Mouse (Mus musculus) heart, postnatal 25 days (tissue): ENCODE data around the gene Ypel1. TPM values are rescaled to one million over a fixed set of nuclear protein-coding genes. Genes with fewer than 3 reads are reported as not detected.

Experiments used
- DNase-seq: peaks from one replicate; pipeline ENCODE4 v3.0.0; 2022; ENCODE audit warnings: low spot score
- intact Hi-C: fragments of 180-260 bp; cut with DNase I; formaldehyde crosslinking; loops from one replicate; pipeline ENCODE4 v1.15.1; 2025
- total RNA-seq, 2 experiments: library from RNA; stranded (reverse); gene quantifications; 2 replicates each; pipeline ENCODE4 v1.2.3; 2021

Ypel1 gene
- 1 to 10 TPM; 1.5 to 1.8 TPM for total RNA-seq

- intact Hi-C loops, result no loop called here
- DNase-seq, result peak; percentile 76
Measured at GRCm38 (mm10) chr16:17069511-17070443, at the start of gene Ypel1. TSS of gene Ypel1 (plus strand) at chr16:17069696.

DNA sequence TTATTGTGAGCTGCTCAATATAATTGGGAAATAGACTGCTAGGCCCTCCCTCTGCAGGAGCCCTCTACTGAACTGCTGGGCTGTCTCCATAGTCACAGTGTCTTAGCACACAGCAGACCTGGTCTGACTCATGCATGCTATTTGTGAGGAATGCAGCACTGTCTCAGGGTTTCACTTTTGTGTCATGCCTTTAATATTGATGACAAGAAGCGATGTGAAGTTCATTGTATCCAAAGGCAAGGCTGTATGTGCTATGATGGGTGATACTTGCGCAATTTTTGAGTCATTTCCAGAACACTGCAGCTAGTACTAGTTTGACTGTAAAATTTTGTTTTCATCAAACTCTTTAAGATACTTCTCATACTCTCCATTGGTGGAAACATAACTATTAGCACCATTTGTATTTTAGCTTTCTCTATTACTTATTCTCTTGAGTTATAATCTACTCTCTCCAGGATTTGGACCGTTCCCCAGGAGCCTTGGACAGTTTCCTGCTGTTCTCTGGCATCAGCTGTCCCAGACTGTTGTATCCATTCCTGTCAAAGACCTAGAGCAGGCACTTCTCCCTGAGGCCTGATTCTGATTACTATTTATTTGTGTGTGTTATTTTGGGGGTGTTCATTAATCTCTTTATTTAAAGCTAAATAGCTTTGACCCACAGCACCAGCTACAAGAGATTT is 44.9 kb upstream of the Ypel1 start:
- DNase-seq, result no peak
- intact Hi-C loops, result loop anchor here (5.0 kb wide), 1 partner anchor 37 kb away; no protein-coding TSS in a partner anchor

DNA sequence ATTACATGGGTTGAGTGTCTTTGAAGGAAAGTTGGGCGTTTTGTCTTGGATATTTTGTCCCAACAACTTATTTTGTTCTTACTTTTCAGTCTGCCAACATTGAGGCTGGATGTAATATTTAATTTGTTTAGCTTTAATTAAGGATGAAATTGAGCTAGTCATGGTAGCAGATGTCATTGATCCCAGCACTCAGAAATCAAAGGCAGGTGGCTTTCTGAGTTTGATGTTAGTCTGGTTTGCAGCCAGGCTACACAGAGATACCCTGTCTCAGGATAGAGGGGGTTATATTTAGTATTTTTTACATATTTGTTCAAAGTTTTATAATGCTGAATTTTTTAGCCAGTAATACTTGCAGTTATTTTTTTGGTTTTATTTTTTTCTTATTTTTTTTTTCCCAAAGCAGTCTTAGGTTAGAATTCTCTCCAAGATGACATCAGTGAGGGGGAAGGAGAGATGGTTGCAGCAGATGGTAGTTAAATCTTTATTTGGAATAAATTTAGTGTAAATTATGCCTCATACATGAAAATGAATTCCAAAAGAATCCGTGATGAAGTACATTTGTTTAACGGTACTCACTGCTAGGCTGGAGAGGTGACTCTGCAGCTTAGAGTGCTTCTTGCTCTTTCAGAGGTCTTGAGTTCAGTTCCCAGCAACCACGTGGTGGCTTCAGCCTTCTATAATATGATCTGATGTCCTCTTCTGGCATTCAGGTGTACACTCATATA is 39.4 kb upstream of the Ypel1 start:
- no peak for DNase-seq
- intact Hi-C loops, result no loop called here

DNA sequence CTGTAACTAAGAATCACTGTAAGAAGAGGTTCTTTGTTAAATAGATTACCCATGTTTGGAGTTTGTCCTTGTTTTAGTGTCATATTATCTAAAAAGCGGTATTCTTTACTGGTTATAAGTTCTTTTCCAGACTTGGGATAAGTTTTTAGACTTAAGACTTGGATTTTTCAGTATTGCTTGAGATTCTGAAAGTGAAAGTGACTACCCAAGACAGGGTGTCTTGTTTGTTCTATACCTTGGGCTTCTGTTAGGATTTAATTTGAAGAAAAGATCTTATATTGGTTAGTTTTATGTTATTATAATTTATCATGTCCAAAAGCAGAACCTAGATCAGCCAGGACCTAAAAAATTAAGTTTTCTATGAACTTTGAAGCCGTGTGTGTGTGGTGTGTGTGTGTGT is 35.7 kb upstream of the Ypel1 start:
- intact Hi-C loops, result no loop called here
- DNase-seq, result no peak

GRCm38 (mm10) chr16:17040716-17041115 is 28.8 kb upstream of the Ypel1 start:
- DNase-seq, result no peak
- intact Hi-C loops, result no loop called here

- no peak for DNase-seq
- intact Hi-C loops, result no loop called here
Measured at GRCm38 (mm10) chr16:17041417-17041816, 28.1 kb upstream of the Ypel1 start.

DNA sequence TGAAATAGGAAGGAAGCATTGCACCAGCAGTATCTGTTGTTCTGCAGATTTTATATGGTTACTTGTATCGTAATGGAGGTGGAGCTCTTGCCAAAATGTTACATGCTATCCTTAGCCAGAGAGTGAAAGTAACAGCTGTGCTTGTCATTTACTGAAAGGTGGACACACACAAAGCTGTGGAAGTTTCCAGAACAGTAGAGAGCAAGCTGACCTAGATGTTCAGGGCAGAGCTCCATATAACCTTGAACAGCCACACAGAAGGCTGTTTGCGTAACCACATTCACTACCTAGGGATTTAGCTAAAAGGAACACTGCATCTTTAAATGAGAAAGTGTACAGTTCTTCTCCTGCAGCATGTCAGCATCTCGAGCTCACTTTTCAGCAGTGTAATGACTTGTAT is 25.2 kb upstream of the Ypel1 start:
- DNase-seq, result no peak
- intact Hi-C loops, result no loop called here

DNA sequence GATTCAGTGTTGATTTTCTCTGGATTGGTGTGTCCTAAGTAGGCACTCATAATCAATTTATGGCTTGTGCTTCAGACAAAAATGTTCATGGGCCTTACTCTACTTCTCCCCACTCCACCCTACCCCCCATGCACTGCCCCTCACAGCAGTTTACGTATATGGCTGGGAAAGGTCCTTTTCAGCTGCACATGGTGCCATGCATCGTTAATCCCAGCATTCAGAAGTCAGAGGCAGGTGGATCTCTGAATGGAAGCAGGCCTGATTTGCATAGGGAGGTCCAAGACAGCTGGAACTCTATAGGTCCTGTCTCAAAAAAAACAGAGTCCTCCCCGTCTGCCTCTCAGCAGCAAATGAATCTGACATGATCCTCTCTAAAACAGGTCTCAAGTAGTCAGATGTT is 24.2 kb upstream of the Ypel1 start:
- DNase-seq, result no peak
- intact Hi-C loops, result no loop called here

- no peak for DNase-seq
- intact Hi-C loops, result no loop called here
Measured at GRCm38 (mm10) chr16:17049886-17050285, 19.6 kb upstream of the Ypel1 start.

DNA sequence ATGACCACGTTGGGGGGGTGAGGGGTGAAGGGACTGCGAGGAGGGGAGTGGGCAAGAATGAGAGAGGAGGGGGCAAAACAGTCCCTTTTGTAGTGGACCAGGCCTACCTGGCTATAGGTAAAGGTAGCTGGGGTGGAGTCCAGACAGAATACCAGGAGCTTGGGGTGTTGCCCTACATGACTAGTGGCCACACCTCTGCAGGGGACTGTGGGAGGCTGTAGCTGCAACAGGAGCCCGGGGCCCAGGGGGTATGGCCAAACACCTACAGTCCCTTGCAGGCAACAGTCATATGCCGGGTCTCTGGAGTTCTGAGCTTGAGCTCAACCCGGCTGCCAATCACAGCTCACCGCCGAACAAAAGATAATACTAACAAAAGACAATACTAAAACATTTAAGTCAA is 17.4 kb upstream of the Ypel1 start:
- intact Hi-C loops, result no loop called here
- DNase-seq, result no peak

GRCm38 (mm10) chr16:17053903-17054302 is 15.6 kb upstream of the Ypel1 start:
- intact Hi-C loops, result no loop called here
- DNase-seq, result no peak

DNA sequence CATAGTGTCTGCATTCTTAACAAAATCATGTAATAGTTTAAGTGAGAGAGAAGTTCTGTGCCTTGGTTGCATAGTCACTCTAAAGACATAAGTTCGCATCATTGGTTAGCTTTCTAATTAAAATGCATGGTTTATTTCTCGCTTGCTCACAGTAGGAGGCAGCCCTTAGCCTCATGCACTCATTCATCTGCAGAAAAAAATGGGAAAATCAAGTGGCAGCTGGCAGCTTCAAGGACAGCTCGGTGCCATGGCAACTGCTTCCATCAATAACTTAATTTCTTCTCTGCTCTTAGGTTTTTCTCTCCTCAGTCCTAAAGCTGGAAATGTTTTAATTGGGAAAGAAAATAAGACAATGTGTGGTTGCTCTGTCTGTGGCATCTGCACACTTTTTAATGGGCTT is 13.9 kb upstream of the Ypel1 start:
- DNase-seq, result no peak
- intact Hi-C loops, result no loop called here

DNA sequence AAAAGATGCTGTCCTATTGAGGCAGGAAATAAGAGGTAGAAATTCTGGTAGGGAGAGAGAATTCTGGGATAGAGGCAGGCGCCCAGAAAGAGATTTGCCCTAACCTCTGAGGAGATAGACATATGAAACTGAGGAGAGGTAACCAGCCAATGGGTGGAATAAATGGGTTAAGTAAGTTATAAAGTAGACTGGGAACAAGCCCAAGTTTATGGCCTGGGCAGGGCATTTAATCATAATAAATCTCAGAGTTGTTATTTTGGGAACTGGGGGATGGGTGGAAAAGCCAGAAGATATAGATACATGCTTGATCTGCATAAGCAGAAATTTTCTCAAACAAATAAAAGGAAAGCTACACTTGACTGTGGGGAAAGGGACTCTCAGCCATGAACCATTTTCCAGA is 7.2 kb upstream of the Ypel1 start:
- no peak for DNase-seq
- intact Hi-C loops, result no loop called here

DNA sequence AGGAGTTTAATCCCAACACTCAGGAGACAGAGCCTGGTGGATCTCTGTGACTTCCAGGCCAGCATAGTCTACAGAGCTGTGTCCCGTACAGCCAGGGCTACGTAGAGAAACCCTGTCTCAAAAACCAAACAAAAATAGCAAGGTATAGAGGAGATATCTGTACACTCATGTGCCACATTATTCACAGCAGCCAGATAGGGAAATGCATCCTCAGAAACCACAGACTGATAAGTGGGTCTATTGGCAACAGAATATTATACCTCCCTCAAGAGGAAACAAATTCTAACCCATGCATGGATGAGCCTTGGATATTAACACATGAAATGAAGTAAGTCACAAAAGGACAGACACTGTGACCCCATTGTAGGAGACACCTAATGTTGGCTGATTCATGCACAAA is 1.9 kb upstream of the Ypel1 start:
- DNase-seq, result no peak
- intact Hi-C loops, result no loop called here

DNA sequence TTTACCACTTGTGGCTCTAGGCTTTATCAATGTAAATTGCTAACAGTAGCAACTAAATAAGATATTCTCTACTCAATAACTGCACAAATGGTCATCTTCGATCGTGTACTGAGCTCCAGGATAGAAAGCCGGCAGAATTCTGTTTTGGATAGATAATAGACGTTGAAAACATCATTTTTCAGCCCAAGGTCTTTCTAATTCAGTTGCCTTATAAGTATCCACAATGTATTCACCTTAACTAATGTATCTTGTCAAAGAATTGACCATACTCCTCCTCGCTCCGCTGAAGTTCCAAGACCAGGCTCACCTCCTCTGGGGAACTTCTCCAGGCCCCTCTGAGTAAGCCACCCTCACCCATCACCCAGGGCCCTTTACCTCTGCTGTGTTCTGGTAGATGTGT is 1.2 kb downstream of the Ypel1 start:
- intact Hi-C loops, result no loop called here
- DNase-seq, result no peak

DNA sequence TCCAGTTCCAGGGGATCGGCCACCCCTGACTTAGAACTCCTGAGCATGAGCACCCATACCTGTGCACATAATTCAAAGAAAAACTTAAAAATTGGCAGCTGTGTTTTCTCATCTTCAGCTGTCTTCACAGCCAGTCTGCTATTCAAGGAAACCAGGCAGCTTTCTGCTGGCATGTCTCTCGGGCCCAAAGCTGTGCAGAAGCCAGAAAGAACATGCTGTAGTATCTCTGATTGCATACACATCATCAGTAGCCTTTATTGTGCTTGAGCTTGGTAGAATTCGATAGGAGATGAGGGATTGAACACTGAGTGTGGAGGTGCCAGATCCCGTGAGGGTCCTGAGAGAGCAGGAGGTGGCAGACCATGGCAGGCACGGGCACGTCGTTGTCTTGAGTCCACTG is 3.5 kb downstream of the Ypel1 start:
- intact Hi-C loops, result no loop called here
- no peak for DNase-seq

GRCm38 (mm10) chr16:17076301-17076700 is 6.8 kb downstream of the Ypel1 start:
- DNase-seq, result no peak
- intact Hi-C loops, result no loop called here

- DNase-seq, result no peak
- intact Hi-C loops, result no loop called here
Measured at GRCm38 (mm10) chr16:17076869-17077268, 7.4 kb downstream of the Ypel1 start.

DNA sequence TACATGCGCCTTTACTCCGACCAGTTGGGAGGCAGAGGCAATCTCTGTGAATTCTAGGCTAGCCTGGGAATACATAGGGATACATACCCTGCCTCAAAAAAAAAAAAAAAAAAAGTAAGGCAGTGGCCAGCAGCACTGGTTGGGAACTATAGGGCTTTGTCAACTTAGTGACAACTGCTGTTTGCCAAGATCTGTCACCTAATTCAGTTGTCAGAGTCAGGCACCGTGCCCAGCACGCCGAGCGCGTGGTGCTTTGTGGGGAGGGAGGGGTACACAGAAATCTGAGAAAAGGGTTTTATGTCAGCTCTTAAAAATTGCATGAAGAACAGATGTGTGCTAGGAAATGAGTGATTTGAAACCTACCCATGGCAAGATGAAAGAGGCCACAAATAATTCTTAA is 8.6 kb downstream of the Ypel1 start:
- intact Hi-C loops, result no loop called here
- no peak for DNase-seq

GRCm38 (mm10) chr16:17082121-17082792 is 12.8 kb downstream of the Ypel1 start:
- intact Hi-C loops, result no loop called here
- DNase-seq, result no peak
